Mouse (Mus musculus): Measurements from ENCODE around the gene Arhgef39.

- TF ChIP-seq CTCF (IDR thresholded peaks at IDR 0.05; ENCODE audit: insufficient read depth, low read depth, low read length) (no peak), POLR2A (IDR thresholded peaks at IDR 0.05; ENCODE audit: insufficient read depth, low read depth, low read length) (no peak)
Measured at GRCm38 (mm10) chr4:43496587-43496986, 2.9 kb downstream of the Arhgef39 start.

Measured in olfactory bulb, adult 2 months (tissue).